Mouse (Mus musculus): Measurements from ENCODE around the gene 4933430I17Rik. TPM values are rescaled to one million over a fixed set of nuclear protein-coding genes. Genes with fewer than 3 reads are reported as not detected.

Gene 4933430I17Rik
- polyA plus RNA-seq, 1 experiment from 2014 or later: 0.49 TPM

DNA sequence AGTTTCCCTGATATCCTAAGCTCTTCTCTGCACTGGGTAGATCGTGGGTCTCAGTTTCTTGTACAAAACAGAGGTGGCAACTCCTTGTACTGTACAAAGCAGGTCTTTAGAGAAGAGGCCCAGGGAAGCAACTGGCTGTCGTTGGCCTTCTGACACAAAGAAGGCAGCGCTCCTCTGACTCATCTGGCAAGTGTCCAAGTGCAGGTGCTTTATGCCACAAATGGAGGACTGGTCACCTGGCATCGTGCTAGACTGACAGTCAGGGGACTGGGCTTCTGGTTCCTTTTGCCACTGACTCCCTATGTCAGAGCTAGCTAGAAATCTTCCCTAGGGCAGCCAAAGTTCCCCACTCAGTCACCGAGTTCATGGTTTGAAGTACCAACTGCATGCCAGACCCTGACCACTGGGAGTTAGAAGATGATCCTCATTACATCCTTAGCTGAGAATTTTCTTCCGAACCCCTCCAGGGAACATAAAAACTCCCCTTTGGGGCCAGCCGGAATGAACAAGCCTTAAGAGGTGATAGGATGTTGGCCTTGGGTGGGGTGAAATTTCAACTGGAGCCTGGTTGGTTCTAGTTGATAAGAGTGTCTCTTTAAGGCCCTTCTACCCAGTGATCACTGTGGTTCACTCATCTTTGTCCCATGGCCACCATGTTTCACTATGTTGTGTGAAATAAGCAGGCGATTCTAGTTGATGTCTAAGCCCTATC is 39.6 kb upstream of the 4933430I17Rik start:
- Histone ChIP-seq H3K4me1 (ENCODE audit: control insufficient read depth, insufficient read depth, low read length) (no peaks in the 10 kb centered on the region; the same call in 1 of the 2 replicates), H3K27me3 (ENCODE audit: control insufficient read depth, insufficient read depth, low read length) (no peaks in the 10 kb centered on the region), H3K4me3 (ENCODE audit: low read depth, low read length) (no peak overlapping the region), H3K36me3 (ENCODE audit: control insufficient read depth, insufficient read depth, low read length) (no peaks in the 10 kb centered on the region), H3K4me2 (replicated peaks; ENCODE audit: low read depth, low read length) (no peak overlapping the region), H3K27ac (ENCODE audit: low read length) (no peak overlapping the region), H3K9me3 (ENCODE audit: control insufficient read depth, low read depth, low read length) (no peaks in the 10 kb centered on the region), H3K9ac (replicated peaks; ENCODE audit: low read depth, low read length) (no peak overlapping the region)
- ATAC-seq (ENCODE audit: insufficient number of reproducible peaks, insufficient read depth, low FRiP score, low read depth): no peak
- WGBS: 83% methylated on average over 8 of the region's 8 CpGs

DNA sequence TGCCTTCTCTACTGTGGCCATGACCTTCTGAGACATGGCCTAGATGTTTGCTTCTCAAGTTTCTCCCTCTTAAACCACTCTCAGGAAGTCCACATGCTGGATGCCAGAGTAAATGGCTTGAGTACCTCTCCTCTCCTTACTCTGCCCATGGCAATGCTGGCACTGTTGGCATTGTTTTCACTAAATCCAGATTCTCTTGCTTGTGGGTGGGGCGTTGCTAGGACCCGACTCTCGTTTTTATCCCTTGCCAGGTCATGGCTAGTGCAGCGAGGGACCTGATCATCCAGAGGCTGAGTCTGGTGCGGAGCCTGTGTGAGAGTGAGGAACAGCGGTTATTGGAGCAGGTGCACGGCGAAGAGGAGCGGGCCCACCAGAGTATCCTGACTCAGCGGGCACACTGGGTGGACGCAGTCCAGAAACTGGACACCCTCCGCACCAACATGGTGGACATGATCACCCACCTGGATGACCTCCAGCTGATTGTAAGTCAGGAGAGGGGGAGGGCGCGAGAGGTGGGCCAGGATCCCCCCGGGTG is 38.9 kb upstream of the 4933430I17Rik start:
- 89% methylated on average over 15 of the region's 15 CpGs for WGBS
- no peak for ATAC-seq (ENCODE audit: insufficient number of reproducible peaks, insufficient read depth, low FRiP score, low read depth)
- no peaks in the 10 kb centered on the region for H3K27me3 ChIP-seq (ENCODE audit: control insufficient read depth, insufficient read depth, low read length)
- no peaks in the 10 kb centered on the region for H3K36me3 ChIP-seq (ENCODE audit: control insufficient read depth, insufficient read depth, low read length)
- H3K4me2 ChIP-seq (replicated peaks; ENCODE audit: low read depth, low read length): no peak overlapping the region
- H3K9ac ChIP-seq (replicated peaks; ENCODE audit: low read depth, low read length): no peak overlapping the region
- no peaks in the 10 kb centered on the region for H3K4me1 ChIP-seq (ENCODE audit: control insufficient read depth, insufficient read depth, low read length)
- no peak overlapping the region for H3K27ac ChIP-seq (ENCODE audit: low read length)
- no peaks in the 10 kb centered on the region for H3K9me3 ChIP-seq (ENCODE audit: control insufficient read depth, low read depth, low read length)
- no peak overlapping the region for H3K4me3 ChIP-seq (ENCODE audit: low read depth, low read length)

DNA sequence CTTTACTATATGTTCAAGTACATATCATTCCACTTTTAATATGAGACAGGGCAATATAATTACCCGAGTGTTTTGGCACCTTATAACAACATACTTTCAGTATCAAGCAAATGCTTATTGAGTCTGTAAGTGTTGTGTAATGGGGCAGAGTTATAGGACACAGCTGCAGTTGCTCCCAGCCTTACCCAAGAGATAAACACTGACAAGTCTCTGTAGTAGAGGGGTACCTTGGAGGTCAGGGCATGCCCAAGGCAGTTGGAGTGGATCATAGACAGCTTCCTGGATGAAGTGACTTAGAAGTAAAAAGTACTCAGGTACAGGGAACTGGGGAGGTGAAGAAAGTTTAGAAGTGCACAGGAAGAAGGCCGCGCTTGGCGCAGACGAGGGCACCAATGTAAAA is 38.0 kb upstream of the 4933430I17Rik start:
- Histone ChIP-seq H3K27me3 (ENCODE audit: control insufficient read depth, insufficient read depth, low read length) (no peaks in the 10 kb centered on the region), H3K4me2 (replicated peaks; ENCODE audit: low read depth, low read length) (no peak overlapping the region), H3K4me1 (ENCODE audit: control insufficient read depth, insufficient read depth, low read length) (no peaks in the 10 kb centered on the region), H3K36me3 (ENCODE audit: control insufficient read depth, insufficient read depth, low read length) (no peaks in the 10 kb centered on the region), H3K4me3 (ENCODE audit: low read depth, low read length) (no peak overlapping the region), H3K27ac (ENCODE audit: low read length) (no peak overlapping the region), H3K9me3 (ENCODE audit: control insufficient read depth, low read depth, low read length) (no peaks in the 10 kb centered on the region), H3K9ac (replicated peaks; ENCODE audit: low read depth, low read length) (no peak overlapping the region)
- ATAC-seq (ENCODE audit: insufficient number of reproducible peaks, insufficient read depth, low FRiP score, low read depth): no peak
- WGBS: 81% methylated on average over 5 of the region's 5 CpGs

GRCm38 (mm10) chr4:62487914-62488313 is 37.3 kb upstream of the 4933430I17Rik start:
- WGBS: 86% methylated on average over 2 of the region's 2 CpGs
- Histone ChIP-seq H3K4me2 (replicated peaks; ENCODE audit: low read depth, low read length) (no peak overlapping the region), H3K4me3 (ENCODE audit: low read depth, low read length) (no peak overlapping the region), H3K9ac (replicated peaks; ENCODE audit: low read depth, low read length) (no peak overlapping the region), H3K36me3 (ENCODE audit: control insufficient read depth, insufficient read depth, low read length) (no peaks in the 10 kb centered on the region), H3K4me1 (ENCODE audit: control insufficient read depth, insufficient read depth, low read length) (no peaks in the 10 kb centered on the region), H3K27me3 (ENCODE audit: control insufficient read depth, insufficient read depth, low read length) (no peaks in the 10 kb centered on the region), H3K27ac (ENCODE audit: low read length) (no peak overlapping the region), H3K9me3 (ENCODE audit: control insufficient read depth, low read depth, low read length) (no peaks in the 10 kb centered on the region)
- ATAC-seq (ENCODE audit: insufficient number of reproducible peaks, insufficient read depth, low FRiP score, low read depth): no peak

DNA sequence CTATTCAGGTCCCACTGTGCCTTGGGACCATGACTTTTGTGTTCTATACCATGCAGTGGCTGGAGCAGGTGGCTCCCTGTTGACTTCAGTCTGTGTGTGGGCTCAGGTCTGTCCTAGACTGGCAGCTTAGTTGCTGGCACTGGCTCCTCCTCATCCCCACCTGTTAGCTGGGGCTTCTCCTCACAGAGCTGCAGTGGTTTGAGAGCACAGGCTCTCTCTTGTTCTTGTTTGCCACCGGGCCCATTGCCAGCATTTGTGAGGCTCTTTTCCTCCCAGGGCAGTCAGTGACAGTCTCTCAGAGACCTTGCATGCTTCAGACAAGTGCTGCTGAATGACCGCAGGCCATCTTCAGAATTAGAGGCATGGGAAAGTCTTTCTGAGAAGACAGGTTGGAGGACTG is 32.5 kb upstream of the 4933430I17Rik start:
- no peak overlapping the region for H3K4me2 ChIP-seq (replicated peaks; ENCODE audit: low read depth, low read length)
- H3K9ac ChIP-seq (replicated peaks; ENCODE audit: low read depth, low read length): no peak overlapping the region
- no peaks in the 10 kb centered on the region for H3K27me3 ChIP-seq (ENCODE audit: control insufficient read depth, insufficient read depth, low read length)
- no peak overlapping the region for H3K27ac ChIP-seq (ENCODE audit: low read length)
- peaks cover 3% of the 10 kb centered on the region; the same call in 1 of the 2 replicates for H3K4me1 ChIP-seq (ENCODE audit: control insufficient read depth, insufficient read depth, low read length)
- WGBS: 76% methylated on average over 2 of the region's 2 CpGs
- H3K9me3 ChIP-seq (ENCODE audit: control insufficient read depth, low read depth, low read length): no peaks in the 10 kb centered on the region
- H3K36me3 ChIP-seq (ENCODE audit: control insufficient read depth, insufficient read depth, low read length): peaks cover under 1% of the 10 kb centered on the region; the same call in 1 of the 2 replicates
- ATAC-seq (ENCODE audit: insufficient number of reproducible peaks, insufficient read depth, low FRiP score, low read depth): no peak
- no peak overlapping the region for H3K4me3 ChIP-seq (ENCODE audit: low read depth, low read length)

GRCm38 (mm10) chr4:62494230-62494629 is 30.9 kb upstream of the 4933430I17Rik start:
- H3K27me3 ChIP-seq (ENCODE audit: control insufficient read depth, insufficient read depth, low read length): no peaks in the 10 kb centered on the region

DNA sequence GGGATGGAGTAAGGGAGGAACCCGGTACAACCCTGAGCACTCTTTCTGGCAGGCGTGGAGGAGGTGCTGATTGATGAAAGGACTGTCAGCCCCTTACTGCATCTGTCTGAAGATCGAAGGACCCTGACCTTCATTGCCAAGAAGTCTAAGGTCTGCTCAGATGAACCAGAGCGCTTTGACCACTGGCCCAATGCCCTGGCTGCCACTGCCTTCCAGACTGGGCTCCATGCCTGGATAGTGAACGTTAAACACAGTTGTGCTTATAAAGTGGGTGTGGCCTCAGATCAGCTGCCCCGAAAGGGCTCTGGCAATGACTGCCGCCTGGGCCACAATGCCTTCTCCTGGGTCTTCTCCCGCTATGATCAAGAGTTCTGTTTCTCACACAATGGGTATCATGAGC is 29.2 kb upstream of the 4933430I17Rik start:
- Histone ChIP-seq H3K27me3 (ENCODE audit: control insufficient read depth, insufficient read depth, low read length) (no peaks in the 10 kb centered on the region), H3K9ac (replicated peaks; ENCODE audit: low read depth, low read length) (no peak overlapping the region), H3K4me1 (ENCODE audit: control insufficient read depth, insufficient read depth, low read length) (peaks cover 4% of the 10 kb centered on the region; the same call in 1 of the 2 replicates), H3K4me3 (ENCODE audit: low read depth, low read length) (no peak overlapping the region), H3K9me3 (ENCODE audit: control insufficient read depth, low read depth, low read length) (no peaks in the 10 kb centered on the region), H3K27ac (ENCODE audit: low read length) (no peak overlapping the region), H3K36me3 (ENCODE audit: control insufficient read depth, insufficient read depth, low read length) (peaks cover 10% of the 10 kb centered on the region; the same call in 1 of the 2 replicates), H3K4me2 (replicated peaks; ENCODE audit: low read depth, low read length) (no peak overlapping the region)
- no peak for ATAC-seq (ENCODE audit: insufficient number of reproducible peaks, insufficient read depth, low FRiP score, low read depth)
- WGBS: 65% methylated on average over 8 of the region's 8 CpGs

More at GRCm38 (mm10) chr4:62494230-62494629, 30.9 kb upstream of the 4933430I17Rik start:
- no peak overlapping the region for H3K4me3 ChIP-seq (ENCODE audit: low read depth, low read length)
- peaks cover 7% of the 10 kb centered on the region; the same call in 1 of the 2 replicates for H3K36me3 ChIP-seq (ENCODE audit: control insufficient read depth, insufficient read depth, low read length)
- peaks cover 3% of the 10 kb centered on the region; the same call in 1 of the 2 replicates for H3K4me1 ChIP-seq (ENCODE audit: control insufficient read depth, insufficient read depth, low read length)
- H3K27ac ChIP-seq (ENCODE audit: low read length): no peak overlapping the region
- 72% methylated on average over 9 of the region's 9 CpGs for WGBS
- no peak overlapping the region for H3K9ac ChIP-seq (replicated peaks; ENCODE audit: low read depth, low read length)
- H3K4me2 ChIP-seq (replicated peaks; ENCODE audit: low read depth, low read length): no peak overlapping the region
- no peak for ATAC-seq (ENCODE audit: insufficient number of reproducible peaks, insufficient read depth, low FRiP score, low read depth)
- H3K9me3 ChIP-seq (ENCODE audit: control insufficient read depth, low read depth, low read length): no peaks in the 10 kb centered on the region

DNA sequence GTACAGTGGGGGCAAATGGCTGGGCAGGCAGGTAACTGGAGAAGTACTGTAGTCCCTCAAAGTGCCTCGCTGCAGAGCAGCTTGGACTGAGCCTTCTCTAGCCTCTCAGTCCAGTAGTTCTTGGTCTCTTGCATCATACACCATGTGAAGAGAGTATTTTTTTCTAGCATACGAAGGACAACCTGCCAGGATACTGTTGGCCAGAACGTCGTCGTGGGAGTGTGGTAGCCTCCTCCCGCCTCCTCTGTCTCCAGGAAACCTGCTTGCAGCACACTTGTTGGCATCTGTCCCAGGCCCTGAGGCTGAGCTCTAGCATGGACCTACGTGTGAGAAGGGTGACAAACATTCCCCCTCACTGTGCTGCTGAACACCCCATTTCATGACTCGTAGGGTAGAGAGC is 28.4 kb upstream of the 4933430I17Rik start:
- ATAC-seq (ENCODE audit: insufficient number of reproducible peaks, insufficient read depth, low FRiP score, low read depth): no peak
- H3K36me3 ChIP-seq (ENCODE audit: control insufficient read depth, insufficient read depth, low read length): peaks cover 10% of the 10 kb centered on the region; the same call in 1 of the 2 replicates
- no peaks in the 10 kb centered on the region for H3K9me3 ChIP-seq (ENCODE audit: control insufficient read depth, low read depth, low read length)
- no peak overlapping the region for H3K4me2 ChIP-seq (replicated peaks; ENCODE audit: low read depth, low read length)
- H3K4me1 ChIP-seq (ENCODE audit: control insufficient read depth, insufficient read depth, low read length): peaks cover 5% of the 10 kb centered on the region; the same call in 1 of the 2 replicates
- no peaks in the 10 kb centered on the region for H3K27me3 ChIP-seq (ENCODE audit: control insufficient read depth, insufficient read depth, low read length)
- H3K9ac ChIP-seq (replicated peaks; ENCODE audit: low read depth, low read length): no peak overlapping the region
- WGBS: 68% methylated on average over 8 of the region's 8 CpGs
- no peak overlapping the region for H3K27ac ChIP-seq (ENCODE audit: low read length)
- H3K4me3 ChIP-seq (ENCODE audit: low read depth, low read length): no peak overlapping the region
